Mouse (Mus musculus) myocyte (in vitro differentiated cells): ENCODE data around the gene Sorcs2.

ENCODE experiments used
- CEBPB ChIP-seq: IDR thresholded peaks from 2 replicates; pipeline ENCODE4 v1.6.1; 2011; ENCODE audit warnings: mild to moderate bottlenecking, moderate library complexity; ENCODE audit not compliant: poor library complexity, insufficient read depth, severe bottlenecking
- E2F4 ChIP-seq: IDR thresholded peaks from one replicate; pipeline ENCODE4 v1.6.1; 2011; ENCODE audit warnings: mild to moderate bottlenecking, control low read depth, moderate library complexity; ENCODE audit not compliant: insufficient read depth
- MAX ChIP-seq: IDR thresholded peaks from one replicate; pipeline ENCODE4 v1.6.1; 2011; ENCODE audit warnings: low read depth, mild to moderate bottlenecking, control low read depth
- MYOG ChIP-seq, 3 experiments: IDR thresholded peaks; one replicate each; pipeline ENCODE4 v1.6.1; 2011; ENCODE audit warnings: control low read depth in 2 of 3, low read depth in 2 of 3, mild to moderate bottlenecking in 2 of 3; ENCODE audit not compliant: insufficient read length in 2 of 3, control insufficient read depth in 1 of 3, insufficient read depth in 1 of 3
- POLR2A ChIP-seq: IDR thresholded peaks from one replicate; pipeline ENCODE4 v1.6.1; 2011; ENCODE audit warnings: low read depth, mild to moderate bottlenecking, control low read depth, moderate library complexity; ENCODE audit not compliant: insufficient read length
- POLR2AphosphoS2 ChIP-seq: IDR thresholded peaks from one replicate; pipeline ENCODE4 v1.6.1; 2011; ENCODE audit warnings: low read depth, control low read depth; ENCODE audit not compliant: insufficient read length
- REST ChIP-seq: IDR thresholded peaks from one replicate; pipeline ENCODE4 v1.6.1; 2011; ENCODE audit warnings: mild to moderate bottlenecking, control low read depth, moderate library complexity; ENCODE audit not compliant: insufficient read depth, insufficient read length
- SRF ChIP-seq: IDR thresholded peaks from one replicate; pipeline ENCODE4 v1.6.1; 2011; ENCODE audit warnings: low read depth; ENCODE audit not compliant: control insufficient read depth, insufficient read length
- TCF12 ChIP-seq: IDR thresholded peaks from one replicate; pipeline ENCODE4 v1.6.1; 2011; ENCODE audit warnings: mild to moderate bottlenecking, control low read depth; ENCODE audit not compliant: poor library complexity, insufficient read depth, severe bottlenecking
- TCF3 ChIP-seq: IDR thresholded peaks from one replicate; pipeline ENCODE4 v1.6.1; 2011; ENCODE audit warnings: low read depth, control low read depth; ENCODE audit not compliant: insufficient read length
- USF1 ChIP-seq: IDR thresholded peaks from one replicate; pipeline ENCODE4 v1.6.1; 2011; ENCODE audit warnings: low read depth, mild to moderate bottlenecking, control low read depth, moderate library complexity

DNA sequence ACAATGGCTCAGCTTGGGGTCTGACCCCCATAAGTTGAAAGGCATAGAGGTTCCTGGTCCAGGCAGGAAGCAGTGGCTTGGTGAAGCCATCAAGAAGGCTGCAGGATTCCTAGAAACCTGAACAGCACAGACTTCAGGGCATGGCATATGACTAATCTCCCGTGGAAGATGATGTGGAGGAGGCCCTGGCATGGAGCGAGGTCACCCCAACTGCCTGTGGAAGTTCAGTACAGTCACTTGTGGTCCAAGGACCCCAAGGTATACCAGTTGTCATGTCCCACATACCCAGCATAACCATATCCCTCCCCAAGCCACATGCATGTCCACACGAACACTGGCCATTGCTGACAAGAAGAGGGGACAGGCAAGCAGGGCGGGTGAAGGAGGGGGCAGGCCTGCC is 206.7 kb downstream of the Sorcs2 start:
- TF ChIP-seq MAX (no peak), POLR2A (no peak), POLR2AphosphoS2 (no peak), SRF (no peak), USF1 (no peak), MYOG (IDR thresholded peaks at IDR 0.05; ENCODE audit: control insufficient read depth in 1 of 3, insufficient read depth in 1 of 3, insufficient read length in 2 of 3, low read depth in 2 of 3) (no peak), REST (no peak), TCF3 (no peak), E2F4 (no peak), CEBPB (no peak), TCF12 (no peak)
